Mouse (Mus musculus) mouse embryonic stem cell (cell line): ENCODE data around the gene Rem1.

ENCODE experiments used
- in situ Hi-C, 2 experiments: fragments of 300-500 bp; cut with MboI; formaldehyde crosslinking; loops; 1 replicate in 1 of 2; 3 replicates in 1 of 2; pipeline ENCODE4 v1.14.3; 2019 to 2020; ENCODE audit warnings: low sequenced_read_pairs in 2 of 2, low pct_unique_long_range_greater_than_20kb in 1 of 2, mixed read lengths in 1 of 2; ENCODE audit not compliant: unreplicated experiment in 1 of 2

Rem1 gene

DNA sequence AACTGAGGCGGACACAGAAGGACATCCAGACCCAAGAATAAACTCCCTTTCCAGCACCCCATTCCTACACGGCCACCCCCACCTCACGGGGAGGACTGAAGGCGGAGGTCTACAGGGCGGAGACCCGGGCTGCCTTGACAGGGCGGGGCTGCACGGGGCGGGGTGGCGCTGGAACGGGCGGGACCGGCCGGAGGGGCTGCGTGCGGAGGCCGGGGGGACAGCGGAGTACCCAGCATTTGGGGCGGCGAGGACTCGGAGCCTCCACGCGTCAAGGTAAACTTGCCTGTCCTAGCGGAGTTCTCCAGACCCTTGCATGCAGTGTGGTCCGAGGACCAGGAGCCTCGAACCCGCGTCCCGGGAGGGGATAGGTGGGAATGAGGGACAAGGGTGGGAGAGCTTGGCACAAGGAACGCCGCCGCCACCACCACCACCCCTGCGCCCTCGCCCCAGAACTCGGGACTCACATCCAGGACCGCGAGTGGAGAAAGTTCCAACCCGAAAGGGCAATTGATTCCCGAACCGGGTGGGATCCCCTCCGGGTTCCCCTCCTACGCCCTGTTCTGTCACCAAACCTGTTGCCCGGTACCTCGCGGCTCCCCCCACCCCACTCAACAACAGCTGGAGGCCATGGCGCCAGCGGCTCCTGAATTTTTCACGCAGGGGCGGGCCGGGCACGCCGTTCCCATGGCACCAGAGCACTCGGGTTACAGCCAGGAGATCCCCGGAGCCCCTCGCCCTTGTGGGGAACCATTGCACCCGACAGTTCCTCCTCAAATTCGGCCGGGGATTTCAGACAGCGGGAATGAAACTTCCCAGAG is at the start of gene Rem1:
Gene Rem1, plus strand, starts transcription at position 178 of the 818 bp plus-strand sequence.
- in situ Hi-C loops = no loop called here

DNA sequence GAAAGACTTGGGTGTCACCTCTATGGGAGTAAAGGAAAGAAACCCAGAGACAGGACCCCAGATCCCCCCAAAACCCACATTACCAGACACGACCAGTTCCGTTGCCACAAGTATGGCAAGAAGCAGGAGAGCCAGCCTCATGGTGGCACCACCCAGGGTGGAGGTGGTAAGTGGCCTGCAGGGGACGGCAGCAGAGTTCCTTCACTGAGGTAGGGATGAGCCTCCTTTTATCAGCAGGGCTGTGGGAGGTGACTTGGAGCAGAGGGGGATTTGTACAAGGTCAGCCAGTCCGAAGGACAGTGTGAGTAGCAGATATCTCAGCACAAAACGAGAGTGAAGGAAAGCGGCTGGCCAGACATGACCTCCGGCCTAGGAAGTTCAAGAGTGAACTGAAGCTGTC is 46.6 kb upstream of the Rem1 start, which contains the start of gene Defb19:
Gene Defb19, minus strand, starts transcription at position 206 of the 400 bp plus-strand sequence.
- in situ Hi-C loops = no loop called here

DNA sequence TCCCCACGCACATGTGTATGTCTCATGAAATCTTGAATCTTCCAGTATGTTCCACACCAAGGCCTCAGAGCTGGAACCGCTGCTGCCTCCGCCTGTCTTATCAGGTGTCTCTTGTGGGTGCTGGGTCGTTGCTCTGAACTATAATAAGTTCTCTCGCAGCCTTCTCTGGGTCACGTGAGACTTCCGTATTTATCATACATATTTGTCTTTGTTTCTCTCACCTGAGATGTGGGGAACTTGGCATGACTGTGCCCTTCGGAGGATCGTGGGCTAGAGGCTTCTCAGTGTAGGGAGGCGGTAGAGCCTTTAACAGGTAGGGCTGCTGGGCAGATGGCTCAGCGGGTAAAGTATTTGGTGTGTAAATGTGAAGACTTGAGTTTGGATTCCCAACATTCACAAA is 46.1 kb upstream of the Rem1 start:
- in situ Hi-C loops = no loop called here

DNA sequence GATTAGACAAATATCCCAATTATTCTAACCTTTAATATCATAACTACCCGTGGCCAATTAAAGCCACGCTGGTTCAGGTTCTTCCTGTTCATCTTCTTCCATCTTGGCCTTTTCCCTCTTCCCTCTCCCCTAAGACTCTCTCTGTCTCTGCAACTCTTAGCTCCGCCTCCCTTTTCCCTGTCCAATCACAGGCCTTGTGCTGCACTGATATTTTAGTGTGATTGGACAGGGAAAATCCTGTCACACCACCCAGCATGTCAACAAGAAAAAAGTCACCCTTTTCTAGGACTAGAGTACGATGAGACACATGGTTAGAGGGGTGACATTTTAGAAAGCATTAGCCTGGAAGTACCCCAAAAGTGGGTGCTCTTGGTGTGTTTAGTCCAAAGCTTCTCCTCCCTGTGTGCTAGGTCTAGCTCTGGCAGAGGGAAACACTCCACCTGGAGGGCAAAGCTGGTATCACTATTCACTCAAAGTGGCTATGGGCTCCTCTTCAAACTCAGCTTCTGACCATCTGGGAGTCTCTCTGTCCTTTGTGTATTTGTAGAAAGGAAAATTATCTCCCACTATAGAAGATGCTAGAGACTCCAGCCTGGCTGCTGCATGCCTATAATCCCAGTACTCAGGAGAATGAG is 39.7 kb upstream of the Rem1 start:
- in situ Hi-C loops = no loop called here

DNA sequence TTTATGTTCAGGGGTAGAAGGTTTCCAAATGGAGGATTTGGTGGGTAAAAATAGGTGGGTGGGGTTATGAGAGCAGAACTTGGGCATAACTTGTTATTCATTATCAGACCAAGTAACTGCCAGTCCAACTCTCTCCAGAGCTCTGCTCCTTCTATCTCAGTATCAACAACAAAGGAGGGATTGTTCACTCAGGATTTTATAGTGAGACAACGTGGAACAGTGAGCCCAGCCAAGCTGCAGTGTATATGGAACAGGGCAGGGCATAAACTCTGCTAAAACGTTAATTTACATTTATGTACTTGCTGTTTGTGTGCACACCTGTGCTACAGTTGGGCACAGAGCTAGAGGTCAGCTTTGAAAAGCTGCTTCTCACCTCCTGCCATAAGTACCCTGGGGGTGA is 38.3 kb upstream of the Rem1 start:
- in situ Hi-C loops = no loop called here

DNA sequence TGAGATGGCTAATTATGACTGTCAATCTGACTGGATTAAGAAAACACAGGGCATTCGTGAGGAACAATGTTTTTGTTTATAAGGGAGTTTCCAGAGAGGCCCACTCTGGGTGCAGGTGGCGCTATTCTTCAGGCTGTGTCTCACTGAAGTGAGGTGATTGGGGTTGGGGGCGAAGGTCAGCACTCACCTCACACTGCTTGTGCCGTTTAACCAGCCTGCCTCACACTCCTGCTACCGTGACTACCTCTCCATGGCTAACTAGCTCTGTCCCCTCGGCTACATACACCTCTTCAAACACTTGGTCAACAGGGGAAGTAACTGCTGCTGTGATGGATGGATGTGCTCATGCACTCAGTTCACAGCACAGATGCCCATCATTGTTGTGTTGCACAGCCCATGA is 37.7 kb upstream of the Rem1 start:
- in situ Hi-C loops = no loop called here

DNA sequence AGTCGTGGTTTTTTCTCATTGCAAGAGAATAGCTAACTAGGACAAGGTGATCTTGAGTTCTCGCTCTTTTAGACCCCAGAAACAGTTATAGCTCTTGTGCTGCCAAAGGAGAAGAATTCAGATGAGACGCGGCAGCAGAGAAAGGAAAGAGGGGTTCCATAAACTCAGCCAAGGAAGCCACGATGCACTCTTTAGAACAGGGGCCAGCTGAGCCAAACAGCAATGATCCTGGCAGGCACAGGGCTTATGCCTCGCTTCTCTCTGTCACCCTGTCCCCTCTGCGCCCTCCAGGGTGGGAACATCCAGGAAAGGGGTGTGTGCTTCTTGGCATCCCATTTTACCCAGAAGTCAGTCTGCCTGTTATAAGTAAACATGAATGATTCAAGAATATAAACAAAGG is 27.5 kb upstream of the Rem1 start, which contains the start of gene Defb45:
Gene Defb45, minus strand, starts transcription at position 101 of the 400 bp plus-strand sequence.
- in situ Hi-C loops = no loop called here

DNA sequence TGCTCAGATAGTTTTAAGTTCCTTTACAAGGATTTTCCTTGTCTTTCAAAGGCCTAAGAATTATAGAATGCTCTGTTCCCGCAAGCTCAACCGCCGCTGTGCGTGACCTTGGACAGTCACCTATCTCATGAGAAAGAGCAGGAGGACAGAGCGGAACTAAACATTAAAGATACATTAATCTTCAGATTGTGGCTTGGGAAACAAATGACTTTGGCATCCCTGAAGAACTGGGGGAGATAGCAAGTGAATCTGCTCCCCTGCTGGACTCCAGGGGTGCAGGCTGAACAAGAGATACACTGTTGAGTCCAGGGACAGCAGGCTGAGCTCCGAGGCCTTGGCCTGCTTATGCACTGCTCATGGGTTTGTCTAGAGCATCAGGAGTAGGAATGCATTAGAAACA is 26.7 kb upstream of the Rem1 start:
- in situ Hi-C loops = no loop called here

DNA sequence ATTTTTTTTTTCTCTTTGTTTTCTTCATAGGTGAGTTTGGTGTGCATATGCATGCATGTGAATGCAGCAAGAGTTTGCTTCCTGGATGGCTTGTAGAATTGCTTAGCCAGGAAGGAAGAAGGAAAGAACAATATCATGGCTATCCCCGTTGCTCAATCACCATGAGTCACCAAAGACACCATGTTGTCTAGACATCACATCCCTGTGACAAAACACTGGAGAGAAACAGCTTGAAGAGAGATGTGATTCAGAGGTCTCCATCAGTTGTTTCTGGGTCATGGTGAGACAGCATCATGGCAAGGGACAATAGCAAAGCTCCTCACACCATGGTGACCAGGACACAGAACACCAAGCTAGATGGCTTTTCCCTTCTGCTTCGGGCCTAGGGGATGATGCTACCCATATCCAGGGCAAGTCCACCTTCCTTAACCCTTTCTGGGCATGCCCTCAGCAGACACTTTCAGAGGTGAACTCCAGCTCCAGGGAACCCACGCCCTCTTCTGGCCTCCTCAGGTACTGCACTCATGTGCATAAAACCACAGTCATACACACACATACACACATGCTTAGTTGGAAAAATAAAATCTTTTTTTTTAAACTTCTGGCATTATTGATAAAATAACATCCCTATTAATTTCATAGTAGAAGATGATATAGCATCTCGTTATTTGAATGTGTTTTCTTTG is 25.3 kb upstream of the Rem1 start:
- in situ Hi-C loops = no loop called here

DNA sequence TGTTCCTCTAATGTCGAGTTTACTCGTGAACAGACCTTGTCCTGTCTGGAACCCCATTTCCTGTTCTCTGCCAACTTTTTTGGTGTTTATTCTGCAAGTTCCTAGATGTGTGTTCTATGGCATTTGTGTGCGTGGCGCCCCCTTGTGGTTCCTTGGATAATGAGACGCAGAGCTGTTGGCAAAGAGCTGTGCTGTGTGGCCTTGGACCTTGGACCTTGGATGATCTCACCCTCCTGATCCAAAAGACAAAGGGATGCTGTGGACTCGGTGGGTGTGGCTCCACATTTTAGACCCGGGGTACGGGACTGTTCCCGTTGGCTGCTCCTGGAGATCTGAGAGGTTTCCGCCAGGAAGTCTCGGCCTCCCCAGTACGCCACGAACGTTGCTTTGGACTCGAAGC is 22.7 kb upstream of the Rem1 start, which contains the start of gene Defb36:
Gene Defb36, plus strand, starts transcription at position 271 of the 400 bp plus-strand sequence.
- in situ Hi-C loops = no loop called here

DNA sequence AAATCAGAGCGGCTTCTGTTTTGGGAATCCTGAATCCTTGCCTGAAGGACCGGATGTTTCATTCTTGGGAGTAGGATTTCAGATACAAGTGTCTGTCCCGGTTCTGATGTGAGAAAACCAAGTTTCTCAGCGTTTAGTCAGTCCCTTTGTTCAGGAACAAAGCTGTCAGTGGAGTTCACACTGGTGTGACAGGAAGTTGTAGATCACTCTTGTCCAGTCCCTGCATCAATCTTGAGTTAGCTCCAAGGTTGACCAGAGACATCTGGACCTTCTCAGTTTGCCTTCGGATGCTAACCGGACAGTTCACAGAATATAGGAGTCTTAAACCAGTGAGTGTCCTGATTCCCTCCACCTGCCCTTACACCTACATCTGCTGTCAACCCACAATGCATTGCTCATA is 19.0 kb upstream of the Rem1 start:
- in situ Hi-C loops = no loop called here

DNA sequence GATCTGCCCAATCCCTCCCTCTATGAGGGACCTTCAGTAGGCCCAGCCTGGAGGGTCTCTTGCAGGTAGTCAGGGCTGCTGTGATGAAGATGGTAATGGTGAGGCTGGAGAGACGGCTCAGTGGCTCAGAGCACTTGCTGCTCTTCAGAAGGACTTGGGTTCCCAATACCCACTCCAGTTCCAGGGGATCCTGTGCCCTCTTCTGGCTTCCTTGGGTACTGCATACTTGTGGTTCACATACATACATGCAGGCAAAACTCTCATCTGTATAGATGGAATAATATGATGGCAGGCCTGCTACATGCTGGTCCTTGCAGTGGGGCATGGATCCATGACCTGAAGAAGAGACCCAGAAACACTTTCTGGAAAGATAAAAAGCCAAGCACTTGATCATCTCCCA is 18.0 kb upstream of the Rem1 start:
- in situ Hi-C loops = no loop called here

DNA sequence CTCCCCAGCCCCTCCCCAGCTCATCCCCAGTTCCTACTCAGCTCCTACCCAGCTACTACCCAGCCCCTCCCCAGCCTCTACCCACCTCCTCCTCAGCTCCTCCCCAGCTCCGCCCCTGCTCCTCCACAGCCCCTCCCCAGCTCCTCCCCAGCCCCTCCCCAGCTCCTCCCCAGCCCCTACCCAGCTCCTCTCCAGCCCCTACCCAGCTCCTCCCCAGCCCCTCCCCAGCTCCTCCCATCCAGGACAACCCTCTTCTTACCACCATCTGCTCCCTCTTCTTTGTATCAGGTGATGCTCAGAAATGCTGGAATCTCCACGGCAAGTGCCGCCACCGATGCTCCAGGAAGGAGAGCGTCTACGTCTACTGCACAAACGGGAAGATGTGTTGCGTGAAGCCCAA is 14.6 kb upstream of the Rem1 start:
- in situ Hi-C loops = loop anchor here in 1 of 2 experiments (5.0 kb wide), 1 partner anchor 220 kb away; the partner anchor contains the start of gene Bcl2l1

DNA sequence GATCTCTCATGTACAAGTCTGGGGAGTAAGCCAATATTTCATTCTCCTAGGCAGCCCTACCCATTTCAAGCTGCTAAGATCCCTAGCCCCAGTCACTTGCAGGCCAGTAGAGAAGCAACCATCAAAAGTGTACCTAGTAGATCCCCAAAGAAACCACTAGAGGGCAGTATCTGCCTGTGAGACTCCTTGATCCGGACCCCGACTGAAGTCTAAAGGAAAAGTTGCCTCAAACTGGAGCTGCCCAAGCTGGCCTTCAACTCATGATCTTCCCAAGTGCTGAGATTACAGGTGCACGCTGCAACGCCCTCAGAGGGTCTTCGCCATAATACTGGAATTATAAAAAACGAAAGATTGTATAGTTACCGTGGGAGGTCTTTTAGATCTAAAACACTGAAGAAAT is 11.2 kb upstream of the Rem1 start:
- in situ Hi-C loops = loop anchor here in 1 of 2 experiments (5.0 kb wide), 1 partner anchor 42 kb away; no protein-coding TSS in a partner anchor

DNA sequence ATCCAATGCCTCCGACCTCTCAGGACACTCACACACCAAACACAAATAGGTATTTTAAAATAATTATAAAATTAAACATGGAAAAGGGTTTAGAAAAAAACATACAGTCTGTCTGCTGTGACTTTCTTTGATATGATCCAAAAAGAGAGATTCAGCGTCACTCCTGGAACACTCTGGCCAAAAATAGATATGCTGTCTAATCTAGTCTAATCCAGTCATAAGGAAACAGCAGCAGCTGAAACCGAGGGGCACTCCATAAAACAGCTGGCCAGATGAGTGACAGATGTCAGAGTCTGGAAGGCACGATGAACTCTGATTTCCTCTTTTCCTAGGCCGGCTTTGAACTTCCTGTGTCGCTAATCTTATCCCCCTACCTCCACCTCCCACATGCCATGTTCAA is 10.3 kb upstream of the Rem1 start:
- in situ Hi-C loops = loop anchor here in 1 of 2 experiments (5.0 kb wide), 1 partner anchor 41 kb away; no protein-coding TSS in a partner anchor

DNA sequence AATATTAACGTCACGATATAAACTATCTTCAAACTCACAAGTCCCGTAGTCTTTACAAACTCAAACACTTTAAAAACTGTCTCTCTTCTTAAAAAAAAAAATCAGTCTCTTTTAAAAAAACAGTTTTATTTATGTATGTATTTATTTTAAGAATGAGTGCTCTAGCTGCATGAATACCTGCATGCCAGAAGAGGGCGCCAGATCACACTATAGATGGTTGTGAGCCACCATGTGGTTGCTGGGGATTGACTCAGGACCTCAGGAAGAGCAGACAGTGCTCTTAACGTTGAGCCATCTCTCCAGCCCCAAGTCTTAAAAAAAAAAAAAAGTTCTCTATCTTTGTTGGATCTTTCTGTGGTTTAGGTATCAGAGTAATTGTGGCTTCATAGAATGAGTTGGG is 9.4 kb upstream of the Rem1 start:
- in situ Hi-C loops = loop anchor here in 1 of 2 experiments (5.0 kb wide), 1 partner anchor 40 kb away; no protein-coding TSS in a partner anchor

DNA sequence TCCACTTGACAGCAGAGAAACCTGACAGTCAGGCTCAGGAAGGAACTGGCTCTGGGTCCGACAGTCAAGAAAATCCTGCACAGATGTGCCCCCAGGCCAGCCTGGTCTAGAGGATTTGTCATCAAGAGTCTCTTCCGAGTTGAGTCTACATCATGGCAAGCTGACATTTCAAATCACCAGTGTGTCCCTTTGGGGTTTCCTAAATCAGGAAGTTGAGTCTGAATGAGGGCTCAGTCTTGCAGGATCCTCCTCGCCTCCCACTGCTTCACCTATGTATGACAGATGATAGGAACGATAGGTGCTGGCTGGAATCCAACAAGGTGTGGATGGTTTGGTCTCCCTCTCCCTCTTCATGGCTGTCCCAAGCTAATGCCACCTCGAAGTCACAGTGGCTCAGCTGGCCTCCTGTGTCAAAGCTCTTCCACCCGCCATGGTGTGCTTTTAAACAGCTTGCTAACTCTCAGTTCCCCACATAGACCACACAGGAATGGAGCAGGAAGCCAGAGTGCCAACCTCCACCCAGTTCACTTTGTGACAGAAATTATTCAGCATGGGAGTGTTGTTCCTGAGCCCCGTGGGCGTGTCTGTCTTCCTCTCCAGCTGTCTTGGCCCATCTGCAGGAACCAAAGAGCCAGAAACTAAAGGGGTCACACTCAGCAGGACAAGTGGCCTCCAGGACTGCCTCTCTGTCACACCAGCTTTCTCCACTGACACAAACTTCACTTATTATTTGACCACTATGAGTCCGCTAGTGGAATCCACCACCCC is 6.2 kb upstream of the Rem1 start:
- in situ Hi-C loops = no loop called here

DNA sequence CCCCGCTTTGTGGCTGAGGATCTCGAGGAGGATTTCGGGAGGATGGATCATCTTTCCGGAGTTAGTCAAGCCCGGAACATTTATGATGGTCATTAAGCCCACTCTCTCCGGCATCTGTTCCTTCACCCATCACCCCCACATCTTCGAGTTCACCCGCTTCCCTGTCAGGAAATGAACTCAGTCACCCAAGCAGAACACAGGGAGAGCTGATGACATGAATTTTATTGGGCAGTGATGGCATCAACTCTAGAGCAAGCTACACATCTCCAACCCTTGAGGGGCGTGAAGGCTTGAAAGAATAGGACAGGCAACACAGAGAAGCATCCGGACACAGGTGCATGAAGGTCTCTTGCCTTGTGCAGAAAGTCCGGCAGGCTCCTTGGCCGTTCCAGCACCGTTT is 4.6 kb upstream of the Rem1 start:
- in situ Hi-C loops = no loop called here
